Mouse (Mus musculus): Measurements from ENCODE around the gene Hnrnpc. TPM values are rescaled to one million over a fixed set of nuclear protein-coding genes. Genes with fewer than 3 reads are reported as not detected.
"Not testable (repeated sequence)": the region's sequence is repeated elsewhere in the genome, so short reads cannot be mapped to it uniquely, and the experiment has no call there.

Gene Hnrnpc
- polyA plus RNA-seq, 1 experiment: 90.0 TPM

DNA sequence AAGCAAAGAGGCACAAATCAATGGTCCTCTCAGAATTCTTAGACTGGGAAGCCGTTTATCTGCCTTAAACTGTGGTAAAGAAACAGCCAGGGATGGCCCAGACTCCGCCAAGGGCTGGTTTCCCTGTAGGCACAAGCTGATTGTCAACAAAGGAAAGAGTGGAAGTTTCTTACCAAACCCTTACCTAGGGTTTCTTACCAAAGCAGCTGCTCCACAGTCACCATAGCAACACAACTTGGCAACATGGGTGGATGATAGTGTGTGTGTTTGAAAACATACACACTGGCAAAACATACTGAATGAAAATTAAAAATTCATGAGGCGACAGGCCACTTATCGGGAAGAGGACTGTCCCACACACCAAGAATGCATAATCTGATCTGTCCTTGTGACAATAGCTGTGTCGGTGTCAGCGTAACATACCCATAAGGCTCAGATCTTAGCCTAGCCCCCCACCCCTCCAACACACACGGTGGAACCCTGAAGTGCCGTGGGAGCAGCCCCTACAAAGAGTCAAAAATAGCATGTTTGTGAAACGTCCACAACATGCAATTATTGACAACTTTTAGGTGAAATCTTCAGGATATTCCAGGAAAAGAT, 57.8 kb downstream of the Hnrnpc start:
- H3K36me3 ChIP-seq (ENCODE audit: control insufficient read depth, insufficient read depth, low read length): no peaks in the 10 kb centered on the region
- WGBS: 83% methylated on average over 9 of the region's 9 CpGs
- H3K4me3 ChIP-seq (ENCODE audit: insufficient read depth, low read depth, low read length): no peak overlapping the region
- no peaks in the 10 kb centered on the region for H3K27me3 ChIP-seq (replicated peaks; ENCODE audit: control insufficient read depth, insufficient read depth, low read length)
- no peak for DNase-seq
- no peak overlapping the region for H3K27ac ChIP-seq (ENCODE audit: insufficient read depth, low read depth, low read length)
- no peaks in the 10 kb centered on the region for H3K4me1 ChIP-seq (ENCODE audit: control insufficient read depth, insufficient read depth, low read length)
- TF ChIP-seq POLR2A (IDR thresholded peaks at IDR 0.05; ENCODE audit: low read depth, low read length): no peak
- no peak for TF ChIP-seq CTCF (conservative IDR thresholded peaks at IDR 0.05; ENCODE audit: insufficient read depth, insufficient read length, low read depth, low read length)

- Histone ChIP-seq H3K4me3 (ENCODE audit: insufficient read depth, low read depth, low read length) (no peak overlapping the region), H3K27ac (ENCODE audit: insufficient read depth, low read depth, low read length) (no peak overlapping the region), H3K36me3 (ENCODE audit: control insufficient read depth, insufficient read depth, low read length) (no peaks in the 10 kb centered on the region), H3K4me1 (ENCODE audit: control insufficient read depth, insufficient read depth, low read length) (no peaks in the 10 kb centered on the region), H3K27me3 (replicated peaks; ENCODE audit: control insufficient read depth, insufficient read depth, low read length) (no peaks in the 10 kb centered on the region)
- TF ChIP-seq CTCF (conservative IDR thresholded peaks at IDR 0.05; ENCODE audit: insufficient read depth, insufficient read length, low read depth, low read length) (peak; percentile 41; the same call in 1 of the 2 replicates), POLR2A (IDR thresholded peaks at IDR 0.05; ENCODE audit: low read depth, low read length) (no peak)
- WGBS: 16% methylated on average over 8 of the region's 8 CpGs
- DNase-seq: no peak
Observed at GRCm38 (mm10) chr14:52044901-52045678, 58.7 kb downstream of the Hnrnpc start.

DNA sequence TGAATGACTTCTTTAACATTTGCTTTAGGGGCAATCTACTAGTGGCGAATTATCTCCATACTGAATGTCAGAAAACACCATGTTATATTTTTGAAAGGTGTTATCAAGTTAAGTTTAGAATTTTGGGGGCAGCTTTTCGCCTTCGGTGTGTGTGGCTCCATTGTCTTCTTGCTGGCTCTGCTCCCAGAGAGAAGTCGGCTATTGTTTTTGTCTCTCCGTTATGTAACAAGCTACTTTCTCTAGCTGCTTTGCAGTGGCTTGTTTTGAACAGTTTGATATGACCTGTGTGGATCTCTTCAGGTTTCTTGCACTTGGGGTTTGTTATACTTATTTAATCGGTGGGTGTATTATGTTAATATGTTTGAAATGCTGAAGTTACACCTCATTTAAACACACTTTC, 60.4 kb downstream of the Hnrnpc start:
- H3K27me3 ChIP-seq (replicated peaks; ENCODE audit: control insufficient read depth, insufficient read depth, low read length): no peaks in the 10 kb centered on the region
- H3K4me3 ChIP-seq (ENCODE audit: insufficient read depth, low read depth, low read length): no peak overlapping the region
- DNase-seq: peak; percentile 25
- no peaks in the 10 kb centered on the region for H3K4me1 ChIP-seq (ENCODE audit: control insufficient read depth, insufficient read depth, low read length)
- no peaks in the 10 kb centered on the region for H3K36me3 ChIP-seq (ENCODE audit: control insufficient read depth, insufficient read depth, low read length)
- WGBS: 68% methylated on average over 6 of the region's 6 CpGs
- H3K27ac ChIP-seq (ENCODE audit: insufficient read depth, low read depth, low read length): no peak overlapping the region
- TF ChIP-seq CTCF (conservative IDR thresholded peaks at IDR 0.05; ENCODE audit: insufficient read depth, insufficient read length, low read depth, low read length) (no peak), POLR2A (IDR thresholded peaks at IDR 0.05; ENCODE audit: low read depth, low read length) (no peak)

DNA sequence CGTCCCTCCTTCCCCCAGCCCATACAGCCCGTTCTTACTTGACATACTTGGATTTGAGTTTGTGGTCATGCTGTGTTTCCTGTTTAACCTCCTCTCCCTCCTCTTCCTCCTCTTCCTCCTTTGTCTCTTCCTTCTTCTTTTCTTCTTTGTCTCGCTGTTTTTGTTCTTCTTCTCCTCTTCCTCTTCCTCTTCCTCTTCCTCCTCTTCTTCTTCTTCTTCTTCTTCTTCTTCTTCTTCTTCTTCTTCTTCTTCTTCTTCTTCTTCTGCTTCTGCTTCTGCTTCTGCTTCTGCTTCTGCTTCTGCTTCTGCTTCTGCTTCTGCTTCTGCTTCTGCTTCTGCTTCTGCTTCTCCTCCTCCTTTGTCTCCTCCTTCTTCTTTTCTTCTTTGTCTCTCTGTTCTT, 61.5 kb downstream of the Hnrnpc start, which contains the start of gene Olfr221:
TSS of gene Olfr221 (minus strand) at position 101 of the 400 bp plus-strand sequence.
- not testable (repeated sequence) for H3K4me3 ChIP-seq (ENCODE audit: insufficient read depth, low read depth, low read length); H3K27me3 ChIP-seq (replicated peaks; ENCODE audit: control insufficient read depth, insufficient read depth, low read length); H3K36me3 ChIP-seq (ENCODE audit: control insufficient read depth, insufficient read depth, low read length); H3K4me1 ChIP-seq (ENCODE audit: control insufficient read depth, insufficient read depth, low read length); DNase-seq; H3K27ac ChIP-seq (ENCODE audit: insufficient read depth, low read depth, low read length)
- 58% methylated on average over 3 of the region's 3 CpGs for WGBS

GRCm38 (mm10) chr14:52039332-52039731, 64.5 kb downstream of the Hnrnpc start:
- TF ChIP-seq CTCF (conservative IDR thresholded peaks at IDR 0.05; ENCODE audit: insufficient read depth, insufficient read length, low read depth, low read length) (no peak), POLR2A (IDR thresholded peaks at IDR 0.05; ENCODE audit: low read depth, low read length) (no peak)
- DNase-seq: no peak

GRCm38 (mm10) chr14:52035926-52036325, 67.9 kb downstream of the Hnrnpc start:
- TF ChIP-seq CTCF (conservative IDR thresholded peaks at IDR 0.05; ENCODE audit: insufficient read depth, insufficient read length, low read depth, low read length) (no peak), POLR2A (IDR thresholded peaks at IDR 0.05; ENCODE audit: low read depth, low read length) (no peak)
- Histone ChIP-seq H3K27ac (ENCODE audit: insufficient read depth, low read depth, low read length) (no peak overlapping the region), H3K27me3 (replicated peaks; ENCODE audit: control insufficient read depth, insufficient read depth, low read length) (no peaks in the 10 kb centered on the region; the same call in 1 of the 2 replicates), H3K4me1 (ENCODE audit: control insufficient read depth, insufficient read depth, low read length) (no peaks in the 10 kb centered on the region), H3K4me3 (ENCODE audit: insufficient read depth, low read depth, low read length) (no peak overlapping the region), H3K36me3 (ENCODE audit: control insufficient read depth, insufficient read depth, low read length) (no peaks in the 10 kb centered on the region)
- WGBS: 90% methylated on average over 6 of the region's 6 CpGs
- DNase-seq: no peak

More at GRCm38 (mm10) chr14:52039332-52039731, 64.5 kb downstream of the Hnrnpc start:
- no peak overlapping the region for H3K4me3 ChIP-seq (ENCODE audit: insufficient read depth, low read depth, low read length)
- no peaks in the 10 kb centered on the region; the same call in 1 of the 2 replicates for H3K27me3 ChIP-seq (replicated peaks; ENCODE audit: control insufficient read depth, insufficient read depth, low read length)
- no peaks in the 10 kb centered on the region for H3K4me1 ChIP-seq (ENCODE audit: control insufficient read depth, insufficient read depth, low read length)
- 89% methylated on average over 5 of the region's 5 CpGs for WGBS
- H3K36me3 ChIP-seq (ENCODE audit: control insufficient read depth, insufficient read depth, low read length): no peaks in the 10 kb centered on the region
- no peak overlapping the region for H3K27ac ChIP-seq (ENCODE audit: insufficient read depth, low read depth, low read length)

DNA sequence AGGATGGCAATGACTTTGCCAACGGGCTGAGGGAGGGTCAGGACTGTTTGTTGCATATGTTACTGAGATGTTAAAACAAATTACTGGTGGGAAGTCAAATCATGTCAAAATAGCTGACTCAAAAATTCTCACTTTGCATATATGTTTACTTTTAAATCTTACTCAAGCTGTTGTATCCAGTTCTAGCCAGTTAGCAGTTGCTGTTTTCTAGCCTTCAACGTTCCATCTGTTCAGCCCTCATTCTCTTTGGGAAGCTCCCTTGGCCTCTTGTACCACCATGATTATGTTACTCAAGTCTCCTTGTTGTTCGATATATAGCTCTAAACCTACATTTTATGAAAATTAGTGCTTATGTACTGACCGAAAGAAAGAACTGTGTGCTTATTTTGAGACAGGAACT, 77.5 kb downstream of the Hnrnpc start:
- DNase-seq: no peak
- Histone ChIP-seq H3K27ac (ENCODE audit: insufficient read depth, low read depth, low read length) (no peak overlapping the region), H3K4me1 (ENCODE audit: control insufficient read depth, insufficient read depth, low read length) (peaks cover 9% of the 10 kb centered on the region; the same call in 1 of the 2 replicates), H3K4me3 (ENCODE audit: insufficient read depth, low read depth, low read length) (no peak overlapping the region), H3K27me3 (replicated peaks; ENCODE audit: control insufficient read depth, insufficient read depth, low read length) (no peaks in the 10 kb centered on the region), H3K36me3 (ENCODE audit: control insufficient read depth, insufficient read depth, low read length) (no peaks in the 10 kb centered on the region)
- 79% methylated on average over 4 of the region's 4 CpGs for WGBS
- TF ChIP-seq CTCF (conservative IDR thresholded peaks at IDR 0.05; ENCODE audit: insufficient read depth, insufficient read length, low read depth, low read length) (no peak), POLR2A (IDR thresholded peaks at IDR 0.05; ENCODE audit: low read depth, low read length) (no peak)
